Comparison of ENCODE assay signal across 8 mouse cellular contexts in the genomic region with DNA sequence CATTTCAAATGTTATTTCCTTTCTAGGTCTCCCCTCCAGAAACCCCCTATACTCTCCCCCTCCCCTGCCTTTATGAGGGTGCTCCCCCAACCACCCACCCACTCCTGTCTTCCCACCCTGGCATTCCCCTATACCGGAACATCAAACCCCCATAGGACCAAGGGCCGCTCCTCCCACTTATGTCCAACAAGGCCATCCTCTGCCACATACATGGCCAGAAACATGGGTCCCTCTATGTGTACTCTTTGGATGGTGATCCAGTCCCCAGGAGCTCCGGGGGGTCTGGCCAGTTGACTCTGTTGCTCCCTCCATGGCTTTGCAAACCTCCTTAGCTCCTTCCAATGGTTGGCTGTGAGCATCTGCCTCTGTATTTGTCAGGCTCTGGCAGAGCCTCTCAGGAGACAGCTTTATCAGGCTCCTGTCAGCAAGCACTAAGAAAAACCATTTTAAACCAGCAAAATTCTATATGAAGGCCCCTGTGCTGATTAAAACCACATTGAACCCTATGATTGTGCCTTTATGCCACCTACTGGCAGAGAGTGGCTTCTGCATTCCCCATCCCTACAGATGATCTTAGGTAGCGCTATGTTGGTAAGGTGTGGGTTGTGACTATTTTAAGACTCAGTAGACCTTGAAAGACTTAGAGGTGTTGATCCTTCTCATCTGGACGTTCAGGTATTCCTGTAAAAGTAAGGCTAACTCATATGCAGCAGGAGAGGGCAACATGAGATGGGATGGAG. TPM values are rescaled to one million over a fixed set of nuclear protein-coding genes. Genes with fewer than 3 reads are reported as not detected.
DNase-seq lines count a peak whose midpoint lies in the region; ATAC-seq and TF ChIP-seq lines count a peak whose summit lies in the region.

No protein-coding gene starts in this region.

- peaks cover 9% of the 10 kb centered on the region for H3K36me3 ChIP-seq in hindbrain, embryonic 10.5 days
- no peaks in the 10 kb centered on the region for H3K36me3 ChIP-seq in liver, adult 2 months (ENCODE audit: control insufficient read depth, insufficient read depth, low read length)

- no peaks in the 10 kb centered on the region for H3K27me3 ChIP-seq in hindbrain, embryonic 10.5 days (ENCODE audit: insufficient read depth, poor library complexity, severe bottlenecking)
- H3K27me3 ChIP-seq in liver, adult 2 months (ENCODE audit: control insufficient read depth, insufficient read depth, low read length): no peaks in the 10 kb centered on the region

- peak; percentile 35; the same call in 1 of the 2 replicates for TF ChIP-seq CTCF in liver, adult 2 months (IDR thresholded peaks at IDR 0.05; ENCODE audit: low read depth, low read length)

- no peak for TF ChIP-seq POLR2A in liver, adult 2 months (IDR thresholded peaks at IDR 0.05; ENCODE audit: extremely low read depth, insufficient read depth, low read length)

- no peak overlapping the region for H3K27ac ChIP-seq in hindbrain, embryonic 10.5 days
- no peak overlapping the region for H3K27ac ChIP-seq in liver, adult 2 months (replicated peaks; ENCODE audit: insufficient read depth, low read depth, low read length)

- no peaks in the 10 kb centered on the region for H3K79me2 ChIP-seq in liver, adult 2 months (ENCODE audit: control insufficient read depth, insufficient read depth, low read length)

- whole genome bisulfite sequencing in hindbrain, embryonic 10.5 days: 81% methylated on average over 5 of the region's 5 CpGs
- WGBS in liver, adult 2 months: 64% methylated on average over 5 of the region's 5 CpGs

- peaks cover 5% of the 10 kb centered on the region; the same call in 1 of the 2 replicates for H3K4me1 ChIP-seq in hindbrain, embryonic 10.5 days (replicated peaks)
- peaks cover 10% of the 10 kb centered on the region for H3K4me1 ChIP-seq in liver, adult 2 months (ENCODE audit: control insufficient read depth, insufficient read depth, low read length)

- H3K4me3 ChIP-seq in hindbrain, embryonic 10.5 days: no peak overlapping the region
- H3K4me3 ChIP-seq in liver, adult 2 months (ENCODE audit: insufficient read depth, low read depth, low read length): no peak overlapping the region

- DNase-seq in cerebellum, adult 18-20 months: peak; percentile 8 to 12
- DNase-seq in cerebellum, postnatal 4 days (ENCODE audit: low spot score in 2 of 2): no peak
- peak; percentile 45 to 53 for DNase-seq in right cerebral cortex, adult 2 months (ENCODE audit: low spot score in 2 of 2)
- no peak for DNase-seq in right cerebral cortex, postnatal 4 days
- peak; percentile 15 for DNase-seq in hindbrain, embryonic 10.5 days (ENCODE audit: low spot score)
- peak; percentile 49 for DNase-seq in liver, adult 2 months (ENCODE audit: extremely low read depth, low read depth, low spot score)
- DNase-seq in c-Kit-positive CD71-positive TER-119-positive erythroid progenitor cells, embryonic 14.5 days (ENCODE audit: low spot score): no peak

- peak; percentile 94 for ATAC-seq in neutrophil, adult 5-6 weeks (ENCODE audit: extremely low read depth, insufficient number of reproducible peaks, low FRiP score, poor library complexity, severe bottlenecking)

- H3K9me3 ChIP-seq in hindbrain, embryonic 10.5 days: no peaks in the 10 kb centered on the region

- no peak overlapping the region for H3K9ac ChIP-seq in liver, adult 2 months (ENCODE audit: low read depth, low read length)

RNA-seq across cellular contexts. Expression of a gene that starts 23.7 kb away (rescaled TPM):
- 14.3 and 14.7 TPM in 2 replicates for polyA plus RNA-seq in hindbrain, embryonic 10.5 days (2016; fragmentation: Nextera tagmentation; extraction: Ambion mirVana)
- total RNA-seq in liver, adult 2 months (2014; rRNA removed): 0.18 and 0.40 TPM in 2 replicates
- 0.21 and 0.28 TPM in 2 replicates for polyA plus RNA-seq in liver, adult 2 months (2012; rRNA removed)
- total RNA-seq in neutrophil, adult 5-6 weeks (2017): 0.86 and 1.6 TPM in 2 replicates

RNA-seq across cellular contexts. Expression of a gene that starts 23.9 kb away (rescaled TPM):
- polyA plus RNA-seq in hindbrain, embryonic 10.5 days (2016; fragmentation: Nextera tagmentation; extraction: Ambion mirVana): 4.3 and 6.3 TPM in 2 replicates
- total RNA-seq in liver, adult 2 months (2014; rRNA removed): 1.8 and 2.3 TPM in 2 replicates
- polyA plus RNA-seq in liver, adult 2 months (2012; rRNA removed): 0.98 and 1.6 TPM in 2 replicates
- total RNA-seq in neutrophil, adult 5-6 weeks (2017): 12.6 and 13.9 TPM in 2 replicates

RNA-seq across cellular contexts. Expression of a gene that starts 29.6 kb away (rescaled TPM):
- not detected in 2 replicates for polyA plus RNA-seq in hindbrain, embryonic 10.5 days (2016; fragmentation: Nextera tagmentation; extraction: Ambion mirVana)
- total RNA-seq in liver, adult 2 months (2014; rRNA removed): not detected in 2 replicates
- not detected in 2 replicates for polyA plus RNA-seq in liver, adult 2 months (2012; rRNA removed)
- not detected in 2 replicates for total RNA-seq in neutrophil, adult 5-6 weeks (2017)

RNA-seq across cellular contexts. Expression of a gene that starts 43.4 kb away (rescaled TPM):
- polyA plus RNA-seq in hindbrain, embryonic 10.5 days (2016; fragmentation: Nextera tagmentation; extraction: Ambion mirVana): 114 and 123 TPM in 2 replicates
- total RNA-seq in liver, adult 2 months (2014; rRNA removed): 162 and 208 TPM in 2 replicates
- polyA plus RNA-seq in liver, adult 2 months (2012; rRNA removed): 58.5 and 67.7 TPM in 2 replicates
- 54.9 and 73.8 TPM in 2 replicates for total RNA-seq in neutrophil, adult 5-6 weeks (2017)

RNA-seq across cellular contexts. Expression of a gene that starts 48.7 kb away (rescaled TPM):
- polyA plus RNA-seq in hindbrain, embryonic 10.5 days (2016; fragmentation: Nextera tagmentation; extraction: Ambion mirVana): 0.05 and 0.16 TPM in 2 replicates
- 210 and 319 TPM in 2 replicates for total RNA-seq in liver, adult 2 months (2014; rRNA removed)
- polyA plus RNA-seq in liver, adult 2 months (2012; rRNA removed): 64.7 and 69.1 TPM in 2 replicates
- total RNA-seq in neutrophil, adult 5-6 weeks (2017): 108 and 110 TPM in 2 replicates

Comparison
In these comparisons a context has a peak if more than half of its experiments do, and no peak if none do; other contexts are left out.
1. DNase-seq: peak in cerebellum, adult 18-20 months (2 of 2), right cerebral cortex, adult 2 months (2 of 2), hindbrain, embryonic 10.5 days (single experiment) and liver, adult 2 months (single experiment); none in cerebellum, postnatal 4 days (0 of 2), right cerebral cortex, postnatal 4 days (single experiment) and c-Kit-positive CD71-positive TER-119-positive erythroid progenitor cells, embryonic 14.5 days (single experiment).